Mouse (Mus musculus) limb, embryonic 15.5 days (tissue): ENCODE results near the gene Clpx. TPM values are rescaled to one million over a fixed set of nuclear protein-coding genes. Genes with fewer than 3 reads are reported as not detected.
"Not testable (repeated sequence)": the region's sequence is repeated elsewhere in the genome, so short reads cannot be mapped to it uniquely, and the experiment has no call there.

Experiments used
- ATAC-seq: fragments of 200-750 bp; cut with Nextera tagmentation; 2 replicates; pipeline ENCODE4 v1.8.0; 2017; ENCODE audit warnings: low read depth, moderate TSS enrichment; ENCODE audit not compliant: insufficient number of reproducible peaks, low FRiP score, low TSS enrichment
- H3K27ac ChIP-seq: fragments of 300-500 bp; sonication (generic); 2 replicates; pipeline ENCODE4 v1.5.1; 2015; ENCODE audit warnings: moderate library complexity, mild to moderate bottlenecking, inconsistent platforms
- H3K27me3 ChIP-seq: fragments of 300-500 bp; sonication (generic); 2 replicates; pipeline ENCODE4 v1.6.1; 2015; ENCODE audit warnings: inconsistent platforms
- H3K36me3 ChIP-seq: fragments of 300-500 bp; sonication (generic); 2 replicates; pipeline ENCODE4 v1.6.1; 2015; ENCODE audit warnings: inconsistent platforms
- H3K4me1 ChIP-seq: fragments of 300-500 bp; sonication (generic); 2 replicates; pipeline ENCODE4 v1.6.1; 2015; ENCODE audit warnings: inconsistent platforms
- H3K4me2 ChIP-seq: fragments of 300-500 bp; sonication (generic); 2 replicates; pipeline ENCODE4 v1.6.1; 2015; ENCODE audit warnings: mild to moderate bottlenecking, inconsistent platforms
- H3K4me3 ChIP-seq: fragments of 300-500 bp; sonication (generic); 2 replicates; pipeline ENCODE4 v1.5.1; 2015; ENCODE audit warnings: mild to moderate bottlenecking, inconsistent platforms
- H3K9ac ChIP-seq: fragments of 300-500 bp; sonication (generic); 2 replicates; pipeline ENCODE4 v1.6.1; 2015; ENCODE audit warnings: inconsistent platforms
- H3K9me3 ChIP-seq: fragments of 300-500 bp; sonication (generic); 2 replicates; pipeline ENCODE4 v1.6.1; 2016; ENCODE audit warnings: inconsistent platforms
- WGBS: fragments of 180-500 bp; shearing (Covaris S2); methylation state at CpG from one replicate; pipeline ENCODE4 v1.1.7; 2015; 5-methylcytosine and 5-hydroxymethylcytosine counted together
- polyA plus RNA-seq: library from polyadenylated mRNA; unstranded; fragments of >200 nt; fragmentation: Nextera tagmentation; extraction: Ambion mirVana; gene quantifications from 2 replicates; pipeline ENCODE4 v1.2.1, GENCODE M21; 2015

The Clpx gene
- polyA plus RNA-seq, 1 experiment from 2014 or later: 55.3 TPM

DNA sequence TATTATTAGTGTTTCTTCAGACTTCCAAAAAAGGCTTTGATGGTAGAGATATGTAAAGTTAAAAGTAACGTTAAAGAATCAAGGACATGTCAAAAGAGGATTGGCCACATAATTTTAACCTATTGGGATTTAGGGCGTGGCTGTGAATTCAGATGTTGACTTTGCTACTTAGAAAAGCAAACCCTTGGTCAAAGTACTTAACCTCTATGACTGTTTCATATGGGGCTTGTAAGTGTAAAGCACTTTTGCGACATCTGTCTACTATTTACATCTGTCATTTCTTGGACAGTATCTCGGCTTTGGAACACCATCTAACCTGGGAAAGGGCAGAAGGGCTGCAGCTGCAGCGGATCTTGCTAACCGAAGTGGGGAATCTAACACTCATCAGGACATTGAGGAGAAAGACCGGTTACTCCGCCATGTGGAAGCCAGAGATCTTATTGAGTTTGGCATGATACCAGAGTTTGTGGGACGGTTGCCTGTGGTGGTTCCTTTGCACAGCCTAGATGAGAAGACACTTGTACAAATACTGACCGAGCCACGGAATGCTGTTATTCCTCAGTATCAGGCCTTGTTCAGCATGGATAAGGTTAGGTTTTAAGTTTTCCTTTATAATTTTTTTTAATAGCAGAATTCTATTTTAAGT is 28.3 kb downstream of the Clpx start:
- H3K4me3 ChIP-seq: no peak overlapping the region
- no peak overlapping the region for H3K9ac ChIP-seq
- WGBS: 81% methylated on average over 11 of the region's 11 CpGs
- no peaks in the 10 kb centered on the region for H3K27me3 ChIP-seq
- H3K4me2 ChIP-seq: no peak overlapping the region
- H3K36me3 ChIP-seq: peaks cover 72% of the 10 kb centered on the region
- H3K27ac ChIP-seq: no peak overlapping the region
- no peaks in the 10 kb centered on the region for H3K9me3 ChIP-seq
- H3K4me1 ChIP-seq: no peaks in the 10 kb centered on the region
- ATAC-seq: no peak

DNA sequence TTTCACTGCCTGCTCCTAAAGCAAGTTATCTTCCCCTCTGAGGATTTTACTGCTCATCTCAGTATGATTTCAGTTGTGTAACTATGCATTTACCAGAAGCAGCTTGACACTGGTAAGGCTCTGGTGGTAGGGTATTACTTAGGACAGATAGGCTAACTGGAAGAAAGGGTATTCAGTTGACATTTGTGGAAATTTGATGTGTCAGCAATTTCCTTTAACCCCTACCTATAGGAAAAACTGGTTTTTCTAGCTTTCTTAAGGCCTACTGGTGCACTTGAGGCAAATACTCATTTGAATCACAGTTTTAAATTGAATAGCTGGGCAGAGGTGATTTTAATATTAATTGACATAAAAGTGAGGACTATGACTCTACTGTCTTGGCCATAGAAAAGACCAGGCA is 31.9 kb downstream of the Clpx start:
- Histone ChIP-seq H3K4me1 (no peaks in the 10 kb centered on the region), H3K4me3 (no peak overlapping the region), H3K4me2 (no peak overlapping the region), H3K9me3 (no peaks in the 10 kb centered on the region), H3K9ac (no peak overlapping the region), H3K27ac (no peak overlapping the region), H3K27me3 (no peaks in the 10 kb centered on the region), H3K36me3 (peaks cover 74% of the 10 kb centered on the region)
- ATAC-seq: no peak

DNA sequence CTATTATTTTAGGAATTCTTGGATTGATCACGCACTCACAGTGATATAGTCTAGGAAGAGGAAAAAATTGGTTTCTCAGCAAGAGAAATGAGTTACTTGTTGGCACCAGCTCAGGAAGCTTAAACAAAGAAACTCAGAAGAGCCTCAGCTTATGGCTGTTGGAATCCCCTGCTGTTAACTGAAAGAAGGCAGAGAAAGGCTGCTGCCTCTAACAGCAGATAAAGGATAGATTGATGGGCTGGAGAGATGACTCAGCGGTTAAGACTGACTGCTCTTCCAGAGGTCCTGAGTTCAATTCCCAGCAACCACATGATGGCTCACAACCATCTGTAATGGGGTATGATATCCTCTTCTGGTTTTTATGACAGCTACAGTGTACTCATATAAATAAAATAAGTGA is 33.3 kb downstream of the Clpx start:
- Histone ChIP-seq H3K4me1 (no peaks in the 10 kb centered on the region), H3K36me3 (peaks cover 68% of the 10 kb centered on the region), H3K27ac (no peak overlapping the region), H3K27me3 (no peaks in the 10 kb centered on the region), H3K4me3 (no peak overlapping the region), H3K4me2 (no peak overlapping the region), H3K9me3 (no peaks in the 10 kb centered on the region), H3K9ac (no peak overlapping the region)
- no peak for ATAC-seq
- WGBS: 94% methylated on average over 2 of the region's 2 CpGs

DNA sequence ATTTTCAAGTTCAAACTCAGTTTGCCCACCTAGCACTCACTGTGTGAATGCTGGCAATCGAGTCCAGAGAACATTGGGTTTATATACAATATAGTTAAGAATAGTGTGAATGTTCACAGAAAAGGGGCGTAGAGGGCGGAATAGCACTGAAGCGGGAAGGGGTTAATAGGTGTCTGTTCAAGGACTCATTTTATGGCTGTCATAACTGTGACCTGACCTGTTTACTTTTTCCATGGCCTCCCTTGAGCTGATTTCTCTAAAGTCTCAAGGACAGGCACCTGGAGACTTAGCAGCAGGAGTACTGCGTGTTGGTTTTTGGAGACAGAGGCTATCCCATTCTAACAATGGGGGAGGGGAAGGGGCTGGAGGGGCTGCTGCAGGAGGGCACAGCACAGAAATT is 39.9 kb downstream of the Clpx start:
- WGBS: 84% methylated on average over 5 of the region's 5 CpGs
- no peaks in the 10 kb centered on the region for H3K27me3 ChIP-seq
- ATAC-seq: no peak

DNA sequence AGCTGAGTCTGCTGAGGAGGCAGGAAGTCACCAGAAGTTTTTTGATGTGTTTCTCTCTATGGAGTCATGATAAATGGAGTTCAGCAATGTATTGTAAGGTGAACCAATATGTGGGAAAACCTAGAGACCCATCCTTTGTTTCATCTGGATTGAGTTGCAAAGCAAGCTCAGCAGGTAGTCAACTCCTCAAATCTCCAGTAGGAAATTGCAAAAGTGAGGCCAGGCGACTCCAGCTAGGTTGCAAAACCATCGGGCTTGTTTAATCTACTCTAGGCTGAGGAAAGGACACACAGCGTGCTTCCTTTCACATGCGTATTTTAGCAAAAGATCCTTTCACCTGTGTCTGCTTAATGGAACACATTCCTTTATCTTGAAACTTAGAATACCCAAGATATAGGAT is 45.1 kb downstream of the Clpx start:
- H3K36me3 ChIP-seq: no peaks in the 10 kb centered on the region
- H3K4me3 ChIP-seq: no peak overlapping the region
- no peaks in the 10 kb centered on the region; the same call in 1 of the 2 replicates for H3K9me3 ChIP-seq
- H3K27ac ChIP-seq: no peak overlapping the region
- no peak overlapping the region for H3K9ac ChIP-seq
- ATAC-seq: no peak
- WGBS: 84% methylated on average over 4 of the region's 4 CpGs
- no peak overlapping the region for H3K4me2 ChIP-seq
- H3K4me1 ChIP-seq: no peaks in the 10 kb centered on the region
- H3K27me3 ChIP-seq: no peaks in the 10 kb centered on the region

More for the DNA sequence above, 39.9 kb downstream of the Clpx start:
- Histone ChIP-seq H3K36me3 (peaks cover 13% of the 10 kb centered on the region), H3K9me3 (no peaks in the 10 kb centered on the region), H3K4me3 (no peak overlapping the region), H3K27ac (no peak overlapping the region), H3K9ac (no peak overlapping the region), H3K4me2 (no peak overlapping the region), H3K4me1 (no peaks in the 10 kb centered on the region)

DNA sequence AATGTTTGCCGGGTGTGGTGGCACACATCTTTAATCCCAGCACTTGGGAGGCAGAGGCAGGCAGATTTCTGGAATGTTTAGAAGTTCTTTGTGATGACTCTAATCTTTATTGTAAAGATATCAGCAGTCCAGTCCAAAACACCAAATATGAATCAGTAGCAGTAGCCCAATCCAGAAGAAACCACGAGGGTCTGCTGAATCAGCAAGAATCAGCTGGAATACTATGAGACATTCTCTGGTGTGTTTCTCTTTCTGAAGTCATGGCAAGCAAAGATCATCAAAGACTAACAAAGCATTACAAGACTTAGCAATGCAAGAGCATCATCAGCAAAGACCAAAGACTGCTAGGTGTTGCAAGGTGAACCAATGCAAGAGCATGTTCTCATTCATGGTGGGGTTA is 46.4 kb downstream of the Clpx start:
- no peak overlapping the region for H3K9ac ChIP-seq
- H3K27ac ChIP-seq: no peak overlapping the region
- peaks cover 3% of the 10 kb centered on the region; the same call in 1 of the 2 replicates for H3K9me3 ChIP-seq
- ATAC-seq: no peak
- no peaks in the 10 kb centered on the region for H3K27me3 ChIP-seq
- no peak overlapping the region for H3K4me2 ChIP-seq
- no peaks in the 10 kb centered on the region for H3K36me3 ChIP-seq
- WGBS: 76% methylated on average over 2 of the region's 2 CpGs
- H3K4me3 ChIP-seq: no peak overlapping the region
- no peaks in the 10 kb centered on the region for H3K4me1 ChIP-seq

DNA sequence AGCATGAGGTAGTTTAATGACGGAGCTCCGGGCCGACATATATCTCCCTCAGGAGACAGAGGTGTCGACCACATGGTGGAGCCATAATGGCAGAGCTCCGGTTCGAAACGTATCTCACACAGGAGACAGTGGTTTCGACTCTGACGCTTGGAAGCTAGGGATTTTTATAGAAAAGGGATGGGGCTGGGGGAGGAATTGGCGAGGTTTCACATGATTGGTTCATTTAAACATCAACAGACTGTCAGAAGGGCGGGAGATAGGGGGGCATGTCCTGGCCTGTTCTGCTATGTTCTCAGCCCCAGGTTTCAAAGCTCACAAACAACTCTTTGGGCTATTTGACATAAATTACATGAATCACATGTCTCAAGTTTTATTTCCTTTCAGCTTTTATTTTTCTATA is 51.4 kb downstream of the Clpx start:
- H3K27ac ChIP-seq: peak overlapping the region; percentile 96
- peak overlapping the region; percentile 55 for H3K4me2 ChIP-seq
- WGBS: 55% methylated on average over 11 of the region's 11 CpGs
- ATAC-seq, H3K36me3 ChIP-seq, H3K9me3 ChIP-seq, H3K27me3 ChIP-seq: not testable (repeated sequence)
- peak overlapping the region; percentile 99 for H3K4me3 ChIP-seq
- peak overlapping the region; percentile 98; the same call in 1 of the 2 replicates for H3K9ac ChIP-seq
- peaks cover 10% of the 10 kb centered on the region for H3K4me1 ChIP-seq

DNA sequence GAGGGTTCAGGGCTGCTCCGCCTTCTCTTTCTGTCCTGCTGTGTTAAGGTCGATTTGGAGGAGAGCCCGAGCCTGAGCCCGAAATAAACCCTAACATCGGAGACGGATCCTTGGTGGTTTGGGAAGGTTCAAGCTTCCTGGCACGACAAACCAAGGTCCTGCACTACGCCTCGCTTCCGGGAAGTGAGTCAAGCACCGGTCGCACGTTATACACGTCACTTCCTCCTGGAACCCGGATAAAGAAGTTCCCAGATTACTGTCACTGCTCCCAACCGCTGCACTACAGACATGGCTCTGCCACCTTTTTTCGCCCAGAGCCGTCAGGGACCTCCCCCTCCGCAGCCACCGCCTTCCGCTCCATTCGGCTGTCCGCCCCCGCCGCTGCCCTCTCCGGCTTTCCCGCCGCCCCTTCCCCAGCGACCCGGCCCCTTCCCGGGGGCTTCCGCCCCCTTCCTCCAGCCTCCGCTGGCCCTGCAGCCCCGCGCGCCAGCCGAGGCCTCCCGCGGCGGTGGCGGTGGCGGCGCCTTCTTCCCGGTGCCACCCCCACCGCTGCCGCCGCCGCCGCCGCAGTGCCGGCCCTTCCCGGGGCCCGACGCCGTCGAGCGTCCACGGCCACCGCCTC is 51.9 kb downstream of the Clpx start, which contains the start of gene Pdcd7:
Gene Pdcd7, plus strand, starts transcription at position 251 of the 622 bp plus-strand sequence.
- under 1% methylated on average over 58 of the region's 59 CpGs for WGBS
- no peaks in the 10 kb centered on the region for H3K27me3 ChIP-seq
- H3K27ac ChIP-seq: peak within 1 kb of the TSS; percentile 96
- peaks cover 10% of the 10 kb centered on the region for H3K4me1 ChIP-seq
- peak within 1 kb of the TSS; percentile 98 for H3K9ac ChIP-seq
- peak within 1 kb of the TSS; percentile 55 for H3K4me2 ChIP-seq
- no peaks in the 10 kb centered on the region for H3K36me3 ChIP-seq
- H3K4me3 ChIP-seq: peak within 1 kb of the TSS; percentile 99
- peak; percentile 94 for ATAC-seq
- 0 out of 2 replicates have a peak, but pooled peaks cover 3% of the 10 kb centered on the region for H3K9me3 ChIP-seq

DNA sequence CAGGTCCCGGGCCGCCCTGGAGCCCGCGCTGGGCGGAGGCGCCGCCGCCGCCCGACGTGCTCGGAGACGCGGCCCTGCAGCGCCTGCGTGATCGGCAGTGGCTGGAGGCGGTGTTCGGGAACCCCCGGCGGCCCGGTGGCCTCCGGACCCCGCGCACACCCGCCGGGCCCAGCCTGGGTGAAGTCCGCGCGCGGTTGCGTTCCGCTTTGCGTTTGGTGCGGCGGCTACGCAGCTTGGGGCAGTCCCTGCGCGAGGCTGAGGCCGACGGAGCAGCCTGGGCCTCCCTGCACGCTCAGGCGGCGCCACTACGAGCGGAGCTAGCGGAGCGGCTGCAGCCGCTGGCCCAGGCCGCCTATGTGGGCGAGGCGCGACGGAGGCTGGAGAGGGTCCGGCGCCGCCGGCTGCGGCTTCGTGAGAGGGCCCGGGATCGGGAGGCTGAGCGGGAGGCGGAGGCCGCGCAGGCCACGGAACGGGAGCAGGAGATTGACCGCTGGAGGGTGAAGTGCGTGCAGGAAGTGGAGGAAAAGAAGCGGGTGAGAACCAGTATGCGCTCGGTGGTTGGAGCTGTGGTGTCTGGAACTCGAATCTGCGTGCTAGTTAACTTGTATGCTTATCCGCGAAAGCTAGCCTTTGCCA is 52.5 kb downstream of the Clpx start:
- WGBS: under 1% methylated on average over 77 of the region's 77 CpGs
- Histone ChIP-seq H3K4me1 (peaks cover 10% of the 10 kb centered on the region), H3K4me3 (peak overlapping the region; percentile 99), H3K27me3 (no peaks in the 10 kb centered on the region), H3K9ac (peak overlapping the region; percentile 98), H3K4me2 (peak overlapping the region; percentile 55), H3K27ac (peak overlapping the region; percentile 96), H3K36me3 (no peaks in the 10 kb centered on the region), H3K9me3 (0 out of 2 replicates have a peak, but pooled peaks cover 3% of the 10 kb centered on the region)
- peak; percentile 59 for ATAC-seq

DNA sequence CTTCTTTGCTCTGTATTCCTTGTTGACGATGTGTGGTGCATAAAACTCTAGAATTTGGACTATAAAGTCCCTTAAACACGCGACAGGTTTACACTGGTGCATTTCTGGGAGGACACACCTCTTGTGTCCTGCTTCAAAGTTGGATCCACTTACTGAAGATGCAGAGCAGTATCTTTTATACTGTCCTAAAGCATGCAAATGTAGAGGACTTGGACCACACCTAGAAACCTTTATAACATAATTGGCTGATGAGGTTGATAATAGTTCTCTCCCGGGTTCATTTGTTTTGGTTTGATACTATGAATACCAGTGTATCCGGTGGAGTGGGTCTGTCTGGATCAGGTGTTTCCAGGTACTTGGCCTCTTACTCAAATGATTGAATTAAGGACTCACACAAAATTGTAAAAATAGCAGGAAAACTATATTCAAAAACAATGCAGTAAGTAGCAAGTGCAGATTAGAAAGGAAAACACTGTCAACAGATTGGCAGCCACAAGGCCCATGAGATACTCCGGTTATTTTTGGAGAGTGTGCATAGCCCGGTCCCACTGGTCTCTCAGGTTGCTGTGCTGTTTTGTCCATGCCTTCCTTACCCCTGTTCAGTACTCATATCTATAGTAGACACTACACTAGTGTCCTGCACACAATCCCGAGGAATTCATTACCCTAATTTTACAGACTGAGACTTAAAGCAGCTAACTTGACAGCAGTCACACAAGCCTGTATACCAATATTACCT is 53.2 kb downstream of the Clpx start:
- H3K4me1 ChIP-seq: peaks cover 10% of the 10 kb centered on the region
- H3K9ac ChIP-seq: peak overlapping the region; percentile 98
- 40% methylated on average over 8 of the region's 8 CpGs for WGBS
- H3K4me2 ChIP-seq: peak overlapping the region; percentile 55
- ATAC-seq: no peak
- H3K36me3 ChIP-seq: no peaks in the 10 kb centered on the region
- 0 out of 2 replicates have a peak, but pooled peaks cover 3% of the 10 kb centered on the region for H3K9me3 ChIP-seq
- H3K27ac ChIP-seq: peak overlapping the region; percentile 96
- H3K27me3 ChIP-seq: no peaks in the 10 kb centered on the region
- peak overlapping the region; percentile 99 for H3K4me3 ChIP-seq

DNA sequence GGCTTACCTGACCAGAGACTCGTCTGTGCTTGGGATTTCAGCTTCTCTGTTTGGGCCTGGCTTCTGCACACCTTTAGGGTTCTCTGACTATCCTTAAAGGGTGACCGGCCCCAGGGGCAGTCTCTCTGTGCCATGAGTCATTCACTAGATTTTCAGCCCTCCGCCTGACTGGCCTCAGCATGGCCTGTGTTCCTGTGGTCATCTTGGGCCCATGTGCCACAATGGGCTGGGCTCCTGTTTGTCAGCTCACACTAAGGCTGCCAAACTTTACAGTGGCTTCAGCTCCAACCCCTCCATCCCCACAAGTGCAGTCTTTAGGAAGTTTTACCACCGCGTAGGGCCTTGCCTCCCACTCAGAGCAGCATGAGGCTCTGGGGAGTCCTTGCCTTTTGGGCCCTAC is 59.2 kb downstream of the Clpx start:
- Histone ChIP-seq H3K9ac (no peak overlapping the region), H3K36me3 (peaks cover 35% of the 10 kb centered on the region), H3K27ac (no peak overlapping the region), H3K4me3 (no peak overlapping the region), H3K4me1 (no peaks in the 10 kb centered on the region), H3K9me3 (no peaks in the 10 kb centered on the region), H3K27me3 (no peaks in the 10 kb centered on the region), H3K4me2 (no peak overlapping the region)
- no peak for ATAC-seq
- WGBS: 77% methylated on average over 5 of the region's 5 CpGs
